Mouse (Mus musculus) layer of hippocampus, postnatal 10 days (tissue): ENCODE measurements at regions not wholly inside any gene's neighbourhood (a gene's known extent, or its start where the extent isn't known, plus 50 kb on each side); places are given as distances from the start of the nearest gene placed in this dataset.

ENCODE experiments used
- DNase-seq, 2 experiments: peaks; one replicate each; pipeline ENCODE4 v3.0.0; 2021; ENCODE audit warnings: low spot score in 2 of 2

DNA sequence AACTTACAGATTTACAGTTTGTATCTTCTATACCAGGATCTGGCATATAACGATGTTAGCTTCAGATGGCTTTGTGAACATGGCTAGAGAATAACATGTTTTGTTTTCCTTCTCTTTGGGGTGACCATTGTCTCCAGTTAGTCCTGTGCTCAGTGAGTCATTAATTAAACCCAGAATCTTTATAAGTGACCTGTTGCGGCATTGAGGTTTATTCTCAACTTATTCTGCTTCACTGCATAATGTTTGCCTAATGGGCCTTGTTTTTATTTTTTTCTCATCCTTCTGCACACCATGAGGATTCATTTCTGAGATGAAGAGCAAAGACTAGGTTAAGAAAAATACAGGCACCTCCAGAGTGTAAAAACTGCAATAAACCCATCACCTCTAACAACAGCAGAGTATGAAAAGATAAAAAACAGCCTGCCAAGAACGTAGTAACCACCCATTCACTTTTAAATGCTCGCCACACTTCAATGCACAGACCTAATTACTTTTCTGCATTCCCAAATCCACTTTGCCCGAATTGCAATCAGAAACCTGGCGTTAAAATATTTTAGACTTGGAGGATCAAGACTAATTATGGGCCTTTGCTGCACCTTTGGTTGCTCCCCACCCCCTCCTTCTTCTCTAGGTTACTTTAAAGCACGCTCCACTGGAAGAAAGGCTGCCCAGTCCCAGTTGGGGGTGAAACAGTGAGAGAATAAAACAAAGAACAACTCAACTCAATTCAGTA lies 381.5 kb upstream of the Nr2f1 start:
- no peak for DNase-seq

DNA sequence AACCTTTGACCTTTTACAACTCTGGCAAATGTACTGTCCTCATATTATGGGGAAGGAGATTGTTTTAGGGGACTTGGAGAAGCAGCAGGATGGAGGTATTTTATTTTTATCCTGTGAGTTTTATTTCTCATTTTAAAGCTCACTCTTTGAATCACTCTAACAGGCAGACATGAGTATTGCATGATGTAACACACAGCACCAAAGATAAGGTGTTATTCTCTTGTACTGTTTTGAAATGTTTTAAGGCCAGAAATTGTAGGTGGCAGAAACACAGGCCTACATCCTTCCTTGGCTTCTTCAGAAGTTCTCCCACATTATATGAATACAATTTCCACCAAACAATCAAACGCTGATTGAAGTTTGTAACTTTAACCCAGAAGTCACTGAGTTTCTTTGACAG lies 377.9 kb upstream of the Nr2f1 start:
- DNase-seq = no peak

DNA sequence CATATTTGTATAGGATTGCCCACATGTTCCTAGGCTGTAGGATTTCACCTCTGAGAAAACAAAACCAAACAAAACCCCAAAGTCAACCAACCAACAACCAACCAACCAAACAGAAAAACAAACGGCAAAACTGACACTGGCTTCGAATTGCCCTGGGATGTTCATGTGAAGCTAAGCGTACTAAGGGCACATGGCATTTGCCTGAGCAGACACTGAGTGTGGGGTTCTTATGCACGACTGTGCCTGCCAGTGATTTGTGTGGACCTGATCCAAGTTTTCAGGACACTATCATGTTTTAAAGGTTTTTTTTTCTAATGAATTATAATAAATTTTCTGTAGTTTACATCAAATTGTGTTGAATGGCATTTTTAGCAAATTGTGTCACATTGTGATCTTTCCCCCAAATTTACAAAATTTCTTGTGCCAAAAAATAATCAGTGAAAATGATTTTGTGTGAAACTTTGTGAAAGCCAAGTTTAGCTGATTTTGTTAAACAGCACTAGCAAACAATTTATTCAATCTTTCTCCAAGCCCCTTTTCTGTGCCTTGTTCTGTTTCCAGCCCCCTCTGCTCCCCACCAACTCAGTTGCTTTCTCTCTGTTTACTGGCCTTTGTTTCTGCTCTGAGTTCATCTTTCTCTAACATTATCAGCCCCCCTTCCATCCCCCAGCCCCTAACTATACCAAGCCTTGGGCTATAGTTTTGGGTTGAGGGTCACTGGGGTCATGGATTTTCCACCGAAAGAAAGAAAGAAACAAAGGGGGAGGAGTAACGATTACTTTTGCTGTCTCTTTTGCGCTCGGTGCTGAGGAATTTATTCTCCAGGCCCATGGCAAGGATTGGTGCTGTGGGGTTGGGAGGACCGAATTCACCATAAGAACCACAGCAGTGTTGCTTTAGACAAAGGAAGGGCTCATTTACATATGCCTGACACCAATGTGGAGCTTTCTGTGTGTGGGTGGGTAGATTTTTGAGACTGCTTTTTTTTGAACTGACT lies 377.0 kb upstream of the Nr2f1 start:
- DNase-seq = peak in 1 of 2 experiments; percentile 33

DNA sequence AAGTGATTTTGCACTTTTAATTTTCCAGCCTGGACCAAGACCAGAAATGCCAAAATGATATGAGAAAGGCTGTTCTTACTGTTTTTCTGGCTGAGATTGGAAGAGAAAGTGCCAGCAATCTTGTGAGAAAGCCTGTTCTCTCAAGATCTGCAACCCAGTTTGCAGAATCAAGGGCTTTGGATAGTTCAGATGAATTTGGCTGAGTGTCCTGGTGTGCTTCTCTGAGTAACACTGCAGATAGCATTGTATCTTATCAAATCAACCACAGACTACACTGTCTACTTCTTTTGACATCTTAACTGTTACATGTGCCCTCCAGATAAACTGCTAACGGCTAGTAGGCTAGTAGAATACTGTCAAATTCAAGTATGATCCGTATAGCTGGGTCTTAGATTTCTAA lies 371.5 kb upstream of the Nr2f1 start:
- DNase-seq = no peak

DNA sequence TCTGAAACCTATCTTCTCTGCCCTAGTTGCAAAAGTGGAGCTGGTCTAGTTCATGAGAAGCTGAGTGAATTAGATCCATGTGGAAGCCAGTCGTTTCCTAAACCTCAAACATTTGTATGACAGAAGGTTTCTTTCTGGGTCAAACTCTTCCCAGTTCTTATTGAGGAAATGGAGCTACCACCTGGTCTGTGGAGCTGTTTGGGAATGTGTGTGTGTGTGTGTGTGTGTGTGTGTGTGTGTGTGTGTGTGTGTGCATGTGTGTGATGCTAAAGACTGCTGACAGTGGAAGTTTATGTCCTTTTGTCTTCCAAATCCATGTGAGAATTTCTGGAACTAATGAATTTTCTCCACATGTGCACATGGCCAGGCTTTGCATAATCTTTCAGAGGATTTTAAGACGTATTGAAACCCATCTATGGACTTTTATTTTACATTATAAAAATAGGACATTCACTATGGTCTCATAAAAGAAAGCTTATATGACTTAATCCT lies 324.9 kb upstream of the Nr2f1 start:
- no peak for DNase-seq

DNA sequence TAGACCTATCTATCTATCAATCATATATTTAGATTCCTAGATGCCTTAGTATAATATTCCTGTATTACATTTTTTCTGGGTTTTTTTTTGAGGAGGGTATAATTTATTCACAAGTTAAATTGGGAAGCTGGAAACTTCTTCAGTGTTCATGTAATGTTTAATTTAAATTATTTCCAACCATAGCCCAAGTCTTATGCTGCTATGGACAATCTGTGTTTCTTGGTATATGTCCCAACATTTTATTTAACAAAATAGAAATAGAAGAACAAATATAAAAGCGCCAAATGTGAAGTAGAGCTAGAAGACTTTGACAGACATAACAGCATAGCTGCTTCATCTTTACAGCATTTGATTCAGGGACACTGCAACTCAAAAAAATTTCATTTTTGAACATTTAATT lies 321.2 kb upstream of the Nr2f1 start:
- DNase-seq = no peak

DNA sequence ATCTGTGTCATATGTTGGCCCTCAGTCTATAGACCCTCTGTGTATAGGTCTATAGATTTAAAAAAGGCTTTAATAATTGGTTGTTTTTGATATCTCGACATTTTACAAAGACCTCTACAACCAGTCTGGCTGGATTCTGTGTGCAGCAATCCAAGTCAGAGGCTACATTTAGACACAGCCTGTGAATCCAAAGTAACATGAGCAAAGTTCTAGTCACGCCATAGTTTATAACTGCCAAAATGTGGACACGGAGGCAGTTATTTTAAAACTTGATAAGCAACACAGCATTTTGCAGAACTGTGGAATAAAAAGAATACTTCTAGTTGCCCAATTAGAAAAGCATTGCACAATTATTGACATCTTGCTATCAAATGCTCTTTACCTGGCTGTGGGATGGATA lies 320.6 kb upstream of the Nr2f1 start:
- no peak for DNase-seq

DNA sequence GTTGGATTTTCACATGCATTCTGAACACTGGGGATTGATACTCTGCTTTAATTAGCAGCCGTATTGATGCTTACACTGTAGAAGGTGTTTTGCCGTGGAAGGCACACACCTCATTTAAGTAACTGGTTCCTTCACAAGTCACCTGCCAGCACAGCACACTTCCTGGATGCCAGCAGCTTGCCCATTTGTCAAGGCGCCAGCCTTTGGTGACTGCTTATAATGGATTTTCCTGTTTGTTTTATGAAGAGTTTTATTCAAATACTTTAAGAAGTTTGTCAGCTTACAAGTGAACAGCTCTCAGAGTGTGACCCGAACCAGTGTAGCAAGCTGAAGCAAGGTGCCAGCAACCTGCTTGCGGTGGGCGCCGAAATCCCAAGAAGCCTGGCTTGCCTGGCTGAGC lies 301.0 kb upstream of the Nr2f1 start:
- DNase-seq = no peak

DNA sequence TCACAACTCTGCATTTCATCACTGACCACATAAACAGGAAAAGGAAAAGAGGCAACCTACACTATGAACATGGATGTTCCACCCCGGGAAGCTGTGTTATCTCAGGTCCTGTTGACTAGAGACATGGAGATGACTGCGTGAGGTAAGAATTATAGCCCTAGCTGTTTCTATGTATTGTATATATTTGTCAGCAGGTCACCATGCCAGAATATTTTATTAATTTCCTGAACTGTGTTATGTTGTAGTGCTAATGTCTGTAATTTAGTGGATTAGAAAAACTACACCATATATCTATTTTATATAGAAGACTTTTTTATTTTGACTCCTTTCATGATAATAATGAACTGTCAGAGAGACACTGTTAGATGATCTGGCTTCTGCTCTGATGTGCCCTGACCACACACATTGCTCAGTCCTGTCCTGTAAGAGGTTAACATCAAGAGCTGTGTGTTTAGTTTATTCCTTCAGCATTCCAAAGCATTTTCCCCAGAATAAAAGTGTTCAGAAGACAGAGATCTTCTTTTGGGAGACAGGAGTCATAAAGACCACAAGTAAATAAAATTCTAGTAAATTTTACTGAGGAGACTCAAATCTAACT lies 284.3 kb upstream of the Nr2f1 start:
- no peak for DNase-seq

DNA sequence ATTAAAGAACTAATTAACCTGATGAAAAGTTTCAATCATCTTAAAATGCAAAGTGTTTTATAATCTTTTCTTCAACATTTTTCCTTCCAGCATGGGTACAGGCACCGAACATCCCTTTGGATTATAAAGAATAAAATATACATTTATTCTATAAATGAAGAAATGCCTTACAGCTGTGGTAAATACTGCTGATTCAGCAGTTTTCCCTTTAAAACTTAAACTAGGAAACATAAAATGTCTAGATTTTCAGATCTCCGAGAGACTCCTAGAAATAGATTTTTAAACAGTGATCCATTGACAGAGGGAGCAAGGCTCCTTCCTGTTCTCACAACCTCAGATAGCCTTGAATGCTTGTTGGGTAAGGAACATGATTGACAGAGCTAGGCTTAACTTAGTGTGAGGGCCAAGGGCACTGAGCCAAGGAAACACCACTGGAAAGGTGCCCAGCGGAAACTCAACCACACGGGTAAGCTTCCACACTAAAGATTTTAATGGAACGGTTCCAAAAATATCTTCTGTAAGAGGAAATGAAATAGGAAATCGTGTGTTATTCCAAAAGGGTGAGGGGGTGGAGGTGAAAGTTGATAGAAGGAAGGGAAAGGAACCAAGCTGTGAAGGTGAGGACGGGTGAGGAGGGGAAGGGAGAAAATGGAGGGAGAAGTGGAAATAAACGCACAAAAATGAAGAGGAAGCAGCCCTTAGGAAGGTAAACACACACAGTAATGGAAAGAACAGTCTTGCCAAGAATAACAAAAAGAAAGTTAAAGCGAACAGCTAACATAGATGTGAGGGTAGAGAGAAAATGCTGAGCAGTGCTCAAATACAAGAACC lies 283.6 kb upstream of the Nr2f1 start:
- peak; percentile 8 to 21 for DNase-seq

DNA sequence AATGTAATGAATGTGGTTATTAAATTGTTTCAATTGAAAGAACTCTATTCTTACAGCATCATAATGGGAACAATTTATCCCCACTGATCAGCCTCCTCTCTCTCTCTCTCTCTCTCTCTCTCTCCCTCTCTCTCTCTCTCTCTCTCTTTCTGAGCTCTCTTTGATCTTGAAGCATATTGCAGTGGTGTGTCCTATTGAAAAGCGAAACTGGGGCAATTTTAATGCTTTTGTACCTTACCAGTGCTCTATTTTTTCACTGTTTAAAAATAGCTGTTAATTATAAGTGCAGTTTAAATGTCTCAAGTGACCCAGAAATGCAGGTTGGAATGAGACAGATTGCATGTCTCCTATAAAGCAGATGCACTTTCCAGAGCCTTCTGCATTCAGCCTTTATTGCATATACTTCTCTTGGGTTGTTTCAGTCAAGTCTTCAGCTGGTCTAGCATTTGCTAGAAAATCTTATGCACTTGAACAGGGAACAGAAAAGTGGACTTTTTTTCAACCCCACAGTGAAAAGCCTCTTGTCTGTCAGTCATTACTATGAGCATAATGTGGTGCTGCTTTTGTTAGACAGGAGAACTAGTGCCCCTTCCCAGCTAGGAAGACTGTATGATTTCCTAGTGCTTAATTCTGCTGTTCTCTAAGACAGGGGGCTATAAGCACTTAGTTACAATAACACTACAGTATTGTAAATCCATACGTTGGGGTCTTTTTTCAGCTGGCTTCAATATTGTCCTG lies 251.9 kb upstream of the Nr2f1 start:
- no peak for DNase-seq

DNA sequence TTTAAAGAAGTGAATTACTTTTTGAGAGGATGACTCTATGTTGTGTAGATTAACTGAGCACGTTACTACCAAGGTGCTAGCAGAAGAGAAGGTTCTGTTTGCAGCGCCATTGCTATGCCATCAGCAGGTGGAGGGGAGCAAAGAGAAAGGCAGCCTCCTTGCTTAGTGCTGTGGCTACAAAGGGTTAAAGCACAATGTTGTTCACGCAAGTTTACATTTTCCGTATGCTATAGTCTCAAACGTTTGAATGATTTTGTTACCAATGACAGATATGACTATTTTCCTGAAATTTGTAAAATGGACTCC lies 247.1 kb upstream of the Nr2f1 start:
- DNase-seq = no peak

DNA sequence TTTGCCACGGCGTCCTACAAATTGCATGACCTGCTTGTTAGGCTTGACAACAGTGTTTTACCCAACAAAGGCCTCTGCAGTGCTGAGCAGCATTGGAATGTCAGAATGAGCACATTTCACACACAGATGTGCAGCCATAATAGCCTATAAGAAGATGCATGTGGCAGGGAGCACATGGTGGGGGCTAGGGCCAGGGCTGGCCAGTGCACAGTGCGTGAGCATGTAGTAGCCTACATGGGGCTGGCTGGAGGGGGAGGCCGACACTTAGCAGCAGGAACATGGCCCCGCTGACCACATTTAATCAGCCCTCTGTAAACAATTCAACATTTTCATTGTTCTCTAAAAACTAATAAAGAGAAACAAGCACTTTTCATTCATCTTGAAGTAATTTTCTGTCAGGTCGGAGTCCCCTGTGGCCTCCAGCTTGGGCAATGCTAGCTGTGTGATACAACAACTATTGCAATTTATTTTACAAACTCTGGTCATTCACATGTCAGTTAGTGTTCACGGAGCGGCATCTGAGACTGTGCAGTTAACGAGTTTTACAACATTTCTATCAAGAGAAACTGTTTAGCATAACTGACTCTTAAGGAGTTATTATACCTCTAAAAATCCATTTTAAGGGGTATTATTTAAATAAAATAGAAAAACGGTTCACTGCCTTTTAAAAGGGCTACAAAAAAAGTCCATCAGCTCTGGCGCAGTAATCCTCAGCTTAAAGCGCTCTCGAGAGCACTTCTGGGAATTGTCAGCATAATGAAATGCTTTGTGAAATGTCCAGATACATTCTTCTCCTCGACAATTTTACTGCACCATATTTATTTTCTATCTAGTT lies 246.6 kb upstream of the Nr2f1 start:
- DNase-seq = peak in 1 of 2 experiments; percentile 10

DNA sequence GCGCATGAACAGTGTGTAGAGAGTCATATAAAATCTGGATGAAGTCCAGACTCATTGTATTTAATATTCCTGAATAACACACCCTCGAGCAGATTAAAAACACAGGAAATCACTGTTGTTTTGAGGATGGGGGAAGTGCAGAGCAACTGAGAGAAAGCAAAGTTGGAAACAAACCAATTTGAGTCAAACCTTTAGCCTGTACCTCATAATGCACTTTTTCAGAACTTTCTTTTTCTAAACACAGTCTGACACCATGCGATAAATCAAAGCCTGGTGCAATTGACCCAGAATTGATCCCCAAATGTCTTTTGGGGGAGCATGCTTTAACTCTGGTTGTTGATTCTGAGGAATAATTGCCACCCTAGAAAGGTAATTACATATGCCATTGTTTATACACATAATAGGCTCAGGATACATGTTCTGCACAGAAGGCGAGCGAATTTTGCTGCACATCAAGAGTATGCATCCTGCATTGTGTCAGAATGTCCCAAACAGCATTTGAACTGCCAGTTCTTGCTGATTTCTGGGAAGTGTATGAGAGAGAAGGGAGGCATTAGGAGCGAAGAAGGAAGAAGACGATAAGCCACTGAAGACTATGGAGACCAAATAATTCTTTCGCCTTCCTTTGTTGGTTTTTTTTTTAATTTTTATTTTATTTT lies 245.3 kb upstream of the Nr2f1 start:
- DNase-seq = no peak

DNA sequence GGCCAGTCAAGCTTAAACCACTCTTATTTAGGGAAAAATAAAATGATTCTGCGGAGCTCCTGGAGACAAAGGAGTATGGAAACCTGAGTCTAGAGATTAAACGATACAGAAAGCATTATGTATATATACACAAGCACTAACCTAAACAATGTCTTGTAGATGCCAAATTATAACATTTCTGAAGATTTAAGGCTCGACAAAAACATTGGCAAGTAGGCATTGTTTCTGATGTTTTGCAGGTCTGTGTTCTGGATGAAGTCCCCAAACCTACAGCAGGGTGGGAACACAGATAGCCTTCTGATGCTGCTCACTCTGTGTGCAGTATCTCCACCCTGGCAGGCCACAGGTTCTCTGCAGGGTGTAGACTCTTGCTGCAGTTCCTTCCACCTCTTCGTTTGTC lies 228.9 kb upstream of the Nr2f1 start:
- no peak for DNase-seq

DNA sequence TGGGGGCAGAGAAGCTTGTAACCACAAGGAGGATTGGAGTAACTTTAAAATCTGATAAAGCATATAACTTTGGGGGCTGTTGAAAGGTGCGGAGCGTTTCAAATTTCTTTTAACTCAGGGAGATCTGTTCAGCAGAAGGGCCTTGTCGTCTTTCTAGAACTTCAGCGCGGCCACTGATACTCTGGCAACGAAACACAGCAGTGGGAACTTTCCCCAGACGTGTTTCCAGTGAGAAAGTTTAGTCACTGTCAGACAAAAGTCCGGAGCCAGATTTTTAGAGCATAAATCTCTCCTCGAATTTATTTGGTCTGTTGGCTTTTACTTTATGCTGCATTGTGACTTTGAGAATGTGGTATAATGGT lies 228.5 kb upstream of the Nr2f1 start:
- DNase-seq = peak in 1 of 2 experiments; percentile 30

DNA sequence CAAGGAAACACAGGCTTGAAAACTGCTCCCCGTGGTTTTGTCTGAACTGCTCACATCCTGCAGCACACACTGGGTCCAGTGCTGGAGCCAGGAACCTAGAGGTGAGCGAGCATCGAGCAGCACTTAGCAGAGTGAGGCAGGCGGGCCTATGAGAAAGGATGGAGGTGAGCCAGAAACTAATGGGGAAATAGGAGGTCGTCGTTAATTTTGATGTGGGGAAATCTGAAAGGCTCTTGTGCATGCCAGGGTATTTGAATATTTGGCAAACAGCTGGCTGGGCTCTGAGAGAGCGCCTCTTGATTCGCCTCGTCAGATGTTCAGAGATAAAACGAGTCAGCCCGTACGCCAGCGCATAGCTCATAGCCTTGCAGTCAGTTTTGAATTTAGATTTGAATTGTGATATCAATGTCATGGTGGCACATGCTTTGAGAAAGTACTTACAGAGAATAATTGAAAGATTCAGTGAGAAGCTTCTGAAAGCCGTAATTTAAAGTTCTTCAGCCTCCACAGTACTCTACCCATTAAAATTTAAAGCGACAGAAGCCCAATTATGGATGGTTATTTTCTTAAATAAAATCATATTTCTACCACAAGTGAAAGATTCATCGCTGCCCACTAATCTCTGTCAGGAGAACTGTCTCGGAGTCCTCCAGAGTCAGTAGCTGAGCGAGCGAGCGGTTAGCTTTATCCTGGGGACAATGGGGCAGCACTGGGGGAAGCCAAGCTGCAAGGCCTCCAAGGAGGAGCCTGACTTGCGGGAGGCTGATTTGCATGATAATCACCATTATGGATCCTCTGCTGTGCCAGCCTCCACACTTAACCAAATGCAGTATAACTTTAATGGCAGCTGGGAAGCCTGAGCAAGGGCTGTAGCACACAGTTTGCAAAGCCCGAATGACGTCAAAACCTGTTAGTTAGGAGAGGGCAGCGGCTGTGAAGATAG lies 227.9 kb upstream of the Nr2f1 start:
- DNase-seq = peak; percentile 45 to 60
